Mouse (Mus musculus) MEL (cell line): Measurements from ENCODE around the gene Bcl7c. TPM values are rescaled to one million over a fixed set of nuclear protein-coding genes. Genes with fewer than 3 reads are reported as not detected.
A peak's percentile ranks its signal among the peaks of the same experiment; 100 is the strongest.

Source experiments
- DNase-seq: peaks from one replicate; pipeline ENCODE4 v3.0.0; 2011; ENCODE audit warnings: low read depth, low spot score
- H3K27ac ChIP-seq: 2 replicates; pipeline ENCODE4 v1.5.1; 2012; ENCODE audit warnings: low read depth, mild to moderate bottlenecking, control low read depth, low read length, moderate library complexity; ENCODE audit not compliant: control insufficient read depth
- H3K27me3 ChIP-seq, 2 experiments: fragments of 150-350 bp in 1 of 2; sonication (generic) in 1 of 2; 2 replicates each; pipeline ENCODE4 v1.6.1; 2012; ENCODE audit warnings: low read length in 2 of 2, mild to moderate bottlenecking in 2 of 2, improper control_type of control experiment in 1 of 2, moderate library complexity in 1 of 2; ENCODE audit not compliant: insufficient read depth in 2 of 2, control insufficient read depth in 1 of 2
- H3K36me3 ChIP-seq, 2 experiments: 2 replicates each; pipeline ENCODE4 v1.6.1; 2012 to 2014; ENCODE audit warnings: low read length in 2 of 2, improper control_type of control experiment in 1 of 2, inconsistent platforms in 1 of 2, mild to moderate bottlenecking in 1 of 2; ENCODE audit not compliant: insufficient read depth in 2 of 2, control insufficient read depth in 1 of 2
- H3K4me1 ChIP-seq, 2 experiments: fragments of 150-350 bp in 1 of 2; sonication (generic) in 1 of 2; 2 replicates each; pipeline ENCODE4 v1.6.1; 2012; ENCODE audit warnings: low read length in 2 of 2, improper control_type of control experiment in 1 of 2, mild to moderate bottlenecking in 1 of 2; ENCODE audit not compliant: insufficient read depth in 2 of 2, control insufficient read depth in 1 of 2
- H3K4me3 ChIP-seq, 2 experiments: fragments of 150-350 bp in 1 of 2; sonication (generic) in 1 of 2; 2 replicates each; pipeline ENCODE4 v1.5.1; 2012; ENCODE audit warnings: low read depth in 2 of 2, low read length in 2 of 2, mild to moderate bottlenecking in 2 of 2, moderate library complexity in 2 of 2, control low read depth in 1 of 2, improper control_type of control experiment in 1 of 2; ENCODE audit not compliant: control insufficient read depth in 1 of 2, insufficient read depth in 1 of 2
- H3K79me2 ChIP-seq: 2 replicates; pipeline ENCODE4 v1.6.1; 2012; ENCODE audit warnings: mild to moderate bottlenecking, low read length, moderate library complexity; ENCODE audit not compliant: control insufficient read depth, poor library complexity, insufficient read depth
- H3K9ac ChIP-seq: 2 replicates; pipeline ENCODE4 v1.6.1; 2012; ENCODE audit warnings: low read depth, mild to moderate bottlenecking, control low read depth, low read length, moderate library complexity; ENCODE audit not compliant: control insufficient read depth, poor library complexity, severe bottlenecking
- H3K9me3 ChIP-seq: fragments of 150-350 bp; sonication (generic); replicated peaks from 2 replicates; pipeline ENCODE4 v1.6.1; 2012; ENCODE audit warnings: mild to moderate bottlenecking, low read length, improper control_type of control experiment, moderate library complexity; ENCODE audit not compliant: insufficient read depth
- BHLHE40 ChIP-seq: IDR thresholded peaks from 2 replicates; pipeline ENCODE4 v1.6.1; 2012; ENCODE audit warnings: low read depth, mild to moderate bottlenecking, inconsistent platforms, low read length, improper control_type of control experiment, borderline replicate concordance
- CHD1 ChIP-seq: IDR thresholded peaks from 2 replicates; pipeline ENCODE4 v1.6.1; 2012; ENCODE audit warnings: low read depth, mild to moderate bottlenecking, inconsistent platforms, low read length, improper control_type of control experiment
- E2F4 ChIP-seq: IDR thresholded peaks from 2 replicates; pipeline ENCODE4 v1.6.1; 2011; ENCODE audit warnings: low read depth, low read length, improper control_type of control experiment, borderline replicate concordance
- ELF1 ChIP-seq: IDR thresholded peaks from 2 replicates; pipeline ENCODE4 v1.6.1; 2014; ENCODE audit warnings: low read depth, mild to moderate bottlenecking, inconsistent platforms, low read length, improper control_type of control experiment, moderate library complexity
- ETS1 ChIP-seq: IDR thresholded peaks from 2 replicates; pipeline ENCODE4 v1.6.1; 2012; ENCODE audit warnings: low read depth, mild to moderate bottlenecking, inconsistent platforms, low read length, improper control_type of control experiment, moderate library complexity
- GABPA ChIP-seq: IDR thresholded peaks from 2 replicates; pipeline ENCODE4 v1.6.1; 2012; ENCODE audit warnings: low read depth, mild to moderate bottlenecking, inconsistent platforms, low read length, improper control_type of control experiment, moderate library complexity
- GATA1 ChIP-seq: IDR thresholded peaks from 2 replicates; pipeline ENCODE4 v1.6.1; 2011; ENCODE audit warnings: low read depth, low read length, improper control_type of control experiment
- HCFC1 ChIP-seq: IDR thresholded peaks from 2 replicates; pipeline ENCODE4 v1.6.1; 2012; ENCODE audit warnings: low read depth, mild to moderate bottlenecking, inconsistent platforms, low read length, improper control_type of control experiment, moderate library complexity
- MAFK ChIP-seq: IDR thresholded peaks from 2 replicates; pipeline ENCODE4 v1.6.1; 2011; ENCODE audit warnings: low read depth, mild to moderate bottlenecking, low read length, improper control_type of control experiment, borderline replicate concordance
- MAX ChIP-seq: IDR thresholded peaks from 2 replicates; pipeline ENCODE4 v1.6.1; 2011; ENCODE audit warnings: low read length, improper control_type of control experiment
- MAZ ChIP-seq: IDR thresholded peaks from 2 replicates; pipeline ENCODE4 v1.6.1; 2012; ENCODE audit warnings: low read depth, mild to moderate bottlenecking, inconsistent platforms, low read length, improper control_type of control experiment
- MYB ChIP-seq: IDR thresholded peaks from 2 replicates; pipeline ENCODE4 v1.6.1; 2011; ENCODE audit warnings: mild to moderate bottlenecking, low read depth, low read length, improper control_type of control experiment
- MYC ChIP-seq: IDR thresholded peaks from 2 replicates; pipeline ENCODE4 v1.6.1; 2011; ENCODE audit warnings: low read depth, mild to moderate bottlenecking, low read length, improper control_type of control experiment, moderate library complexity
- NELFE ChIP-seq: IDR thresholded peaks from 2 replicates; pipeline ENCODE4 v1.6.1; 2011; ENCODE audit warnings: low read depth, low read length, improper control_type of control experiment
- NRF1 ChIP-seq: IDR thresholded peaks from 2 replicates; pipeline ENCODE4 v1.6.1; 2014; ENCODE audit warnings: low read depth, mild to moderate bottlenecking, inconsistent platforms, low read length, improper control_type of control experiment, moderate library complexity; ENCODE audit not compliant: poor library complexity, insufficient read depth, severe bottlenecking
- POLR2AphosphoS2 ChIP-seq: IDR thresholded peaks from 2 replicates; pipeline ENCODE4 v1.6.1; 2011; ENCODE audit warnings: low read length, improper control_type of control experiment
- POLR2AphosphoS5 ChIP-seq: IDR thresholded peaks from 2 replicates; pipeline ENCODE4 v1.6.1; 2012; ENCODE audit warnings: low read depth, borderline replicate concordance, mild to moderate bottlenecking, inconsistent platforms, low read length, moderate library complexity, mixed read lengths
- RCOR1 ChIP-seq: IDR thresholded peaks from 2 replicates; pipeline ENCODE4 v1.6.1; 2012; ENCODE audit warnings: low read depth, mild to moderate bottlenecking, inconsistent platforms, low read length, improper control_type of control experiment
- SIN3A ChIP-seq: IDR thresholded peaks from 2 replicates; pipeline ENCODE4 v1.6.1; 2012; ENCODE audit warnings: low read length, improper control_type of control experiment, inconsistent platforms
- TBP ChIP-seq: IDR thresholded peaks from 2 replicates; pipeline ENCODE4 v1.8.0; 2011; ENCODE audit warnings: low read depth, low read length, improper control_type of control experiment
- UBTF ChIP-seq: IDR thresholded peaks from 2 replicates; pipeline ENCODE4 v1.6.1; 2012; ENCODE audit warnings: low read depth, mild to moderate bottlenecking, inconsistent platforms, low read length, improper control_type of control experiment, moderate library complexity, borderline replicate concordance; ENCODE audit not compliant: insufficient read depth
- USF2 ChIP-seq, 2 experiments: IDR thresholded peaks; 2 replicates each; pipeline ENCODE4 v1.6.1; 2011 to 2012; ENCODE audit warnings: improper control_type of control experiment in 2 of 2, low read length in 2 of 2, borderline replicate concordance in 1 of 2, inconsistent platforms in 1 of 2, low read depth in 1 of 2, mild to moderate bottlenecking in 1 of 2; ENCODE audit not compliant: insufficient read depth in 1 of 2
- ZMIZ1 ChIP-seq: IDR thresholded peaks from 2 replicates; pipeline ENCODE4 v1.6.1; 2012; ENCODE audit warnings: low read depth, mild to moderate bottlenecking, inconsistent platforms, low read length, improper control_type of control experiment, moderate library complexity
- polyA plus RNA-seq, 2 experiments: library from polyadenylated mRNA; stranded (reverse) in 1 of 2; unstranded in 1 of 2; fragments of >175 nt in 1 of 2; fragments of >200 nt in 1 of 2; gene quantifications; 2 replicates each; pipeline versions ENCODE4 v1.2.1 to v1.2.4; 2012; ENCODE audit warnings: low replicate concordance in 2 of 2, low read depth in 1 of 2; ENCODE audit not compliant: insufficient read length in 2 of 2, insufficient read depth in 1 of 2, missing spikeins in 1 of 2
- total RNA-seq: library from RNA; depleted of rRNA; stranded (reverse); fragments of 300-350 nt; gene quantifications from 2 replicates; pipeline ENCODE4 v1.2.3, GENCODE M21; 2012

Bcl7c gene
- total and polyA plus RNA-seq, 3 experiments: 72.4 to 98.4 TPM; not detected in 1

GRCm38 (mm10) chr7:127614511-127614890, 94.2 kb downstream of the Bcl7c start (continued):
- TF ChIP-seq RCOR1 (no peak), MYC (0 out of 2 replicates have a peak, but pooled peaks have one; percentile 46), TBP (no peak), GABPA (no peak), GATA1 (no peak), NRF1 (0 out of 2 replicates have a peak, but pooled peaks have one; percentile 11)

- Histone ChIP-seq H3K4me1 (peaks cover 0 to 16% of the 10 kb centered on the region in 2 experiments; a peak in 3 of 4 replicates), H3K9me3 (no peaks in the 10 kb centered on the region), H3K27me3 (no peaks in the 10 kb centered on the region), H3K9ac (peak overlapping the region; percentile 99), H3K4me3 (peak overlapping the region; percentile 97 to 99), H3K27ac (peak overlapping the region; percentile 11), H3K79me2 (peaks cover 23% of the 10 kb centered on the region), H3K36me3 (peaks cover 0 to 8% of the 10 kb centered on the region in 2 experiments; a peak in 2 of 4 replicates)
- no peak for TF ChIP-seq USF2 (IDR thresholded peaks at IDR 0.05; ENCODE audit: borderline replicate concordance in 1 of 2, insufficient read depth in 1 of 2, low read depth in 1 of 2, low read length in 2 of 2)
- no peak for TF ChIP-seq MAFK
- TF ChIP-seq NELFE: no peak
- no peak for TF ChIP-seq ZMIZ1
- no peak for TF ChIP-seq POLR2AphosphoS5
- no peak for TF ChIP-seq TBP
- no peak for TF ChIP-seq UBTF
- no peak for TF ChIP-seq GABPA
- TF ChIP-seq MAZ: no peak
- DNase-seq: no peak
Observed at GRCm38 (mm10) chr7:127614091-127614490, 94.6 kb downstream of the Bcl7c start.

- Histone ChIP-seq H3K27me3 (no peaks in the 10 kb centered on the region), H3K79me2 (peaks cover 23% of the 10 kb centered on the region), H3K36me3 (peaks cover 0 to 8% of the 10 kb centered on the region in 2 experiments; a peak in 2 of 4 replicates), H3K9me3 (no peaks in the 10 kb centered on the region), H3K4me3 (no peak overlapping the region), H3K4me1 (peaks cover 0 to 16% of the 10 kb centered on the region in 2 experiments; a peak in 3 of 4 replicates), H3K9ac (no peak overlapping the region), H3K27ac (no peak overlapping the region)
- DNase-seq: no peak
- TF ChIP-seq ELF1 (no peak), HCFC1 (no peak), BHLHE40 (no peak), POLR2AphosphoS2 (no peak), ETS1 (no peak), SIN3A (no peak), GATA1 (no peak), MYC (no peak), MAX (no peak), CHD1 (no peak), NELFE (no peak), E2F4 (no peak), MYB (no peak)
Observed at GRCm38 (mm10) chr7:127613501-127613900, 95.2 kb downstream of the Bcl7c start.
